Mouse (Mus musculus): ENCODE data around the gene Cnnm4. TPM values are rescaled to one million over a fixed set of nuclear protein-coding genes. Genes with fewer than 3 reads are reported as not detected.

Gene Cnnm4
- total and polyA plus RNA-seq, 3 experiments = 3.0 to 4.6 (median 3.5) TPM

GRCm38 (mm10) chr1:36445508-36445907 is 25.9 kb upstream of the Cnnm4 start:
- dilution Hi-C loops (cut with MboI; ENCODE audit: extremely low pct_ligation_motif_present, extremely low pct_unique_long_range_greater_than_20kb, low sequenced_read_pairs) = no loop called here
- TF ChIP-seq MAZ (IDR thresholded peaks at IDR 0.05; ENCODE audit: low read depth, low read length) = no peak
- Histone ChIP-seq H3K27ac (ENCODE audit: insufficient read depth, low read depth) (0 out of 2 replicates have a peak overlapping the region, but pooled peaks have one; percentile 18), H3K27me3 (replicated peaks) (no peaks in the 10 kb centered on the region), H3K9me3 (replicated peaks; ENCODE audit: low read length) (peaks cover 5% of the 10 kb centered on the region), H3K4me1 (ENCODE audit: control insufficient read depth in 1 of 2, insufficient read depth in 2 of 2) (peaks cover 6 to 21% of the 10 kb centered on the region in 2 experiments), H3K4me3 (replicated peaks in 1 of 3; ENCODE audit: low read depth in 2 of 3, low read length in 2 of 3, poor library complexity in 1 of 3) (peak overlapping the region in 1 of 3 experiments; percentile 97), H3K4me2 (ENCODE audit: insufficient read depth, low read depth, poor library complexity, severe bottlenecking) (peak overlapping the region; percentile 38; the same call in 1 of the 2 replicates), H3K79me2 (replicated peaks; ENCODE audit: control insufficient read depth, extremely low read depth, insufficient read depth, poor library complexity, severe bottlenecking) (no peaks in the 10 kb centered on the region; the same call in 1 of the 2 replicates), H3K9ac (ENCODE audit: insufficient read depth, low read depth) (peak overlapping the region; percentile 31; the same call in 1 of the 2 replicates), H3K36me3 (replicated peaks in 1 of 2; ENCODE audit: control insufficient read depth in 1 of 2, insufficient read depth in 1 of 2, low read length in 1 of 2) (peaks cover 5 to 27% of the 10 kb centered on the region in 2 experiments)
- in situ Hi-C loops (cut with MboI; ENCODE audit: low pct_ligation_motif_present, low pct_unique_long_range_greater_than_20kb, low sequenced_read_pairs) = no loop called here
- DNase-seq (ENCODE audit: extremely low read depth) = no peak

- in situ Hi-C loops (cut with MboI; ENCODE audit: low pct_ligation_motif_present, low pct_unique_long_range_greater_than_20kb, low sequenced_read_pairs) = no loop called here
- dilution Hi-C loops (cut with MboI; ENCODE audit: extremely low pct_ligation_motif_present, extremely low pct_unique_long_range_greater_than_20kb, low sequenced_read_pairs) = no loop called here
These were observed 25.2 kb upstream of the Cnnm4 start for GRCm38 (mm10) chr1:36446106-36446824.

GRCm38 (mm10) chr1:36446841-36447240 is 24.6 kb upstream of the Cnnm4 start:
- dilution Hi-C loops (cut with MboI; ENCODE audit: extremely low pct_ligation_motif_present, extremely low pct_unique_long_range_greater_than_20kb, low sequenced_read_pairs) (no loop called here), in situ Hi-C loops (cut with MboI; ENCODE audit: low pct_ligation_motif_present, low pct_unique_long_range_greater_than_20kb, low sequenced_read_pairs) (no loop called here)
- no peak for TF ChIP-seq EP300 (IDR thresholded peaks at IDR 0.05; ENCODE audit: low read length)
- TF ChIP-seq ZKSCAN1 (IDR thresholded peaks at IDR 0.05; ENCODE audit: borderline replicate concordance, low read depth, low read length) = no peak
- TF ChIP-seq CHD1 (IDR thresholded peaks at IDR 0.05; ENCODE audit: low read depth, low read length) = no peak
- TF ChIP-seq CHD2 (IDR thresholded peaks at IDR 0.05; ENCODE audit: low read length) = no peak
- TF ChIP-seq IRF4 (IDR thresholded peaks at IDR 0.05; ENCODE audit: low read depth, low read length) = no peak
- no peak for TF ChIP-seq JUND (conservative IDR thresholded peaks at IDR 0.05; ENCODE audit: low read depth, low read length)
- TF ChIP-seq BHLHE40 (IDR thresholded peaks at IDR 0.05; ENCODE audit: low read depth, low read length) = no peak
- Histone ChIP-seq H3K27me3 (replicated peaks) (no peaks in the 10 kb centered on the region), H3K9ac (ENCODE audit: insufficient read depth, low read depth) (no peak overlapping the region), H3K9me3 (replicated peaks; ENCODE audit: low read length) (peaks cover 5% of the 10 kb centered on the region), H3K36me3 (replicated peaks in 1 of 2; ENCODE audit: control insufficient read depth in 1 of 2, insufficient read depth in 1 of 2, low read length in 1 of 2) (peaks cover 5 to 16% of the 10 kb centered on the region in 2 experiments), H3K4me1 (ENCODE audit: control insufficient read depth in 1 of 2, insufficient read depth in 2 of 2) (peaks cover 6 to 21% of the 10 kb centered on the region in 2 experiments), H3K79me2 (replicated peaks; ENCODE audit: control insufficient read depth, extremely low read depth, insufficient read depth, poor library complexity, severe bottlenecking) (no peaks in the 10 kb centered on the region; the same call in 1 of the 2 replicates), H3K27ac (ENCODE audit: insufficient read depth, low read depth) (no peak overlapping the region), H3K4me3 (replicated peaks in 1 of 3; ENCODE audit: low read depth in 2 of 3, low read length in 2 of 3, poor library complexity in 1 of 3) (no peak overlapping the region), H3K4me2 (ENCODE audit: insufficient read depth, low read depth, poor library complexity, severe bottlenecking) (no peak overlapping the region)
- DNase-seq (ENCODE audit: extremely low read depth) = no peak

More at GRCm38 (mm10) chr1:36446106-36446824, 25.2 kb upstream of the Cnnm4 start:
- Histone ChIP-seq H3K4me3 (replicated peaks in 1 of 3; ENCODE audit: low read depth in 2 of 3, low read length in 2 of 3, poor library complexity in 1 of 3) (no peak overlapping the region), H3K4me2 (ENCODE audit: insufficient read depth, low read depth, poor library complexity, severe bottlenecking) (no peak overlapping the region; the same call in 1 of the 2 replicates), H3K9ac (ENCODE audit: insufficient read depth, low read depth) (peak overlapping the region; percentile 4; the same call in 1 of the 2 replicates), H3K27ac (ENCODE audit: insufficient read depth, low read depth) (no peak overlapping the region), H3K36me3 (replicated peaks in 1 of 2; ENCODE audit: control insufficient read depth in 1 of 2, insufficient read depth in 1 of 2, low read length in 1 of 2) (peaks cover 5 to 21% of the 10 kb centered on the region in 2 experiments), H3K9me3 (replicated peaks; ENCODE audit: low read length) (peaks cover 5% of the 10 kb centered on the region), H3K27me3 (replicated peaks) (no peaks in the 10 kb centered on the region), H3K4me1 (ENCODE audit: control insufficient read depth in 1 of 2, insufficient read depth in 2 of 2) (peaks cover 6 to 21% of the 10 kb centered on the region in 2 experiments), H3K79me2 (replicated peaks; ENCODE audit: control insufficient read depth, extremely low read depth, insufficient read depth, poor library complexity, severe bottlenecking) (no peaks in the 10 kb centered on the region; the same call in 1 of the 2 replicates)
- TF ChIP-seq MAZ (IDR thresholded peaks at IDR 0.05; ENCODE audit: low read depth, low read length) (no peak), POLR2AphosphoS2 (IDR thresholded peaks at IDR 0.05; ENCODE audit: low read depth, low read length) (no peak), JUND (conservative IDR thresholded peaks at IDR 0.05; ENCODE audit: low read depth, low read length) (no peak), PAX5 (IDR thresholded peaks at IDR 0.05; ENCODE audit: low read length) (no peak), IRF4 (IDR thresholded peaks at IDR 0.05; ENCODE audit: low read depth, low read length) (no peak), MYC (IDR thresholded peaks at IDR 0.05; ENCODE audit: low read depth, low read length) (no peak), BHLHE40 (IDR thresholded peaks at IDR 0.05; ENCODE audit: low read depth, low read length) (no peak), MAX (IDR thresholded peaks at IDR 0.05; ENCODE audit: low read length) (no peak), UBTF (IDR thresholded peaks at IDR 0.05; ENCODE audit: low read depth, low read length) (no peak), POLR2A (IDR thresholded peaks at IDR 0.05; ENCODE audit: low read depth, low read length) (0 out of 2 replicates have a peak, but pooled peaks have one; percentile 22), ZKSCAN1 (IDR thresholded peaks at IDR 0.05; ENCODE audit: borderline replicate concordance, low read depth, low read length) (no peak), KAT2A (IDR thresholded peaks at IDR 0.05; ENCODE audit: insufficient replicate concordance, low read length) (no peak), ZMIZ1 (IDR thresholded peaks at IDR 0.05; ENCODE audit: low read depth, low read length) (no peak), CHD1 (IDR thresholded peaks at IDR 0.05; ENCODE audit: low read depth, low read length) (0 out of 2 replicates have a peak, but pooled peaks have one; percentile 32)
- peak; percentile 29 for DNase-seq (ENCODE audit: extremely low read depth)
